12 mouse cellular contexts compared by ENCODE assay signal in the genomic region with DNA sequence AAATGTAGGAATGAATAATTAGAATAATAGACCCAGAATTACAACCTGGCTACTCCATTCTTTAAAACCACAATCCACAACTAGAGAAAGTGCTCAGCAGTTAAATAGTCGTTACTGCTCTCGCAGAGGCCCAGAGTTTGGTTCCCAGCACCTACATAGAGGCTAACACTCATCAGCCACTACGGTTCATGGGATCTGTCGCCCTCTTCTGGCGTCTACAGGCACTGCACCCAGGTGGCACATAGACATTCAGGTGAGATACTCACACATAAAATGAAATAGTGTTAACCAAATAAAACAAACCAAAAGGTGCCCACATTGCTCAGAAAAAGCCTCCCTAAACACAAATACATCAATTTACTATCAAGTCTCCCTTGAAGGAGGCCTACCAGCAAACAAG.
A peak's percentile ranks its signal among the peaks of the same experiment; 100 is the strongest.
DNase-seq lines count a peak whose midpoint lies in the region; ATAC-seq and TF ChIP-seq lines count a peak whose summit lies in the region.
"Had no signal": no experiment of that assay in that cellular context is flagged by ENCODE, and none has a peak within 500 bp of the region (broad histone marks: within the 10 kb centered on the region; RNA-seq: fewer than 3 reads in every experiment).

No protein-coding gene starts in this region.

- H3K4me2 ChIP-seq in liver, postnatal 0 days (ENCODE audit: low read depth, low read length) = no peak overlapping the region

- TF ChIP-seq POLR2A in lung, adult 2 months (IDR thresholded peaks at IDR 0.05; ENCODE audit: borderline replicate concordance, extremely low read depth, low read depth, low read length) = no peak
- no peak for TF ChIP-seq POLR2A in MEL (IDR thresholded peaks at IDR 0.05; ENCODE audit: control insufficient read depth in 1 of 2, insufficient read depth in 1 of 2, low read depth in 1 of 2, low read length in 2 of 2, poor library complexity in 1 of 2)

- 87% methylated on average over 5 of the region's 5 CpGs for WGBS in lung, adult 2 months
- WGBS in liver, postnatal 0 days (ENCODE audit: insufficient replicate concordance) = 77% methylated on average over 5 of the region's 5 CpGs

- TF ChIP-seq RAD21 in MEL (IDR thresholded peaks at IDR 0.05; ENCODE audit: low read depth, low read length) = peak; percentile 56

- H3K4me1 ChIP-seq in lung, adult 2 months (ENCODE audit: control insufficient read depth, insufficient read depth, low read length) = peaks cover 7% of the 10 kb centered on the region
- no peaks in the 10 kb centered on the region for H3K4me1 ChIP-seq in MEL (ENCODE audit: control insufficient read depth in 1 of 2, insufficient read depth in 2 of 2, low read length in 2 of 2)
- H3K4me1 ChIP-seq in liver, postnatal 0 days (ENCODE audit: insufficient read depth) = no peaks in the 10 kb centered on the region; the same call in 1 of the 2 replicates

- H3K27me3 ChIP-seq in MEL (ENCODE audit: control insufficient read depth in 1 of 2, insufficient read depth in 2 of 2, low read length in 2 of 2) = no peaks in the 10 kb centered on the region; a peak in 1 of 4 replicates
- no peaks in the 10 kb centered on the region for H3K27me3 ChIP-seq in liver, postnatal 0 days (ENCODE audit: insufficient read depth, low read length)

- no peak overlapping the region for H3K27ac ChIP-seq in MEL (ENCODE audit: control insufficient read depth, low read depth, low read length)
- H3K27ac ChIP-seq in liver, postnatal 0 days (ENCODE audit: low read depth) = no peak overlapping the region

- no peak for ATAC-seq in CD4-positive, CD25-positive, alpha-beta regulatory T cell, adult 4 months
- no peak for ATAC-seq in liver, postnatal 0 days
- ATAC-seq: forebrain, embryonic 14.5 days had no signal

- no peak overlapping the region for H3K4me3 ChIP-seq in lung, adult 2 months (replicated peaks; ENCODE audit: extremely low read depth, low read depth, low read length)
- H3K4me3 ChIP-seq in MEL (ENCODE audit: control insufficient read depth in 1 of 2, insufficient read depth in 1 of 2, low read depth in 2 of 2, low read length in 2 of 2) = no peak overlapping the region
- H3K4me3 ChIP-seq in liver, postnatal 0 days (ENCODE audit: low read depth, low read length) = no peak overlapping the region

- no peak overlapping the region for H3K9ac ChIP-seq in MEL (ENCODE audit: control insufficient read depth, low read depth, low read length, poor library complexity, severe bottlenecking)
- no peak overlapping the region for H3K9ac ChIP-seq in liver, postnatal 0 days (replicated peaks)

- H3K79me2 ChIP-seq in MEL (ENCODE audit: control insufficient read depth, insufficient read depth, low read length, poor library complexity) = no peaks in the 10 kb centered on the region

- H3K9me3 ChIP-seq in MEL (replicated peaks; ENCODE audit: insufficient read depth, low read length) = no peaks in the 10 kb centered on the region
- peaks cover 9% of the 10 kb centered on the region for H3K9me3 ChIP-seq in liver, postnatal 0 days (ENCODE audit: low read length)

- TF ChIP-seq EP300 in MEL (IDR thresholded peaks at IDR 0.05; ENCODE audit: low read depth in 1 of 2, low read length in 2 of 2) = no peak
- no peak for TF ChIP-seq EP300 in liver, postnatal 0 days (IDR thresholded peaks at IDR 0.05; ENCODE audit: low read depth)

- H3K36me3 ChIP-seq in MEL (ENCODE audit: control insufficient read depth in 1 of 2, insufficient read depth in 2 of 2, low read length in 2 of 2) = no peaks in the 10 kb centered on the region
- no peaks in the 10 kb centered on the region for H3K36me3 ChIP-seq in liver, postnatal 0 days (replicated peaks; ENCODE audit: insufficient read depth, low read length)

- peak; percentile 59 for TF ChIP-seq CTCF in lung, adult 2 months (IDR thresholded peaks at IDR 0.05; ENCODE audit: insufficient read depth, low read length)
- TF ChIP-seq CTCF in MEL (IDR thresholded peaks at IDR 0.05 in 2 of 3, conservative IDR thresholded peaks at IDR 0.05 in 1 of 3; ENCODE audit: control insufficient read depth in 1 of 3, insufficient read depth in 1 of 3, low read depth in 2 of 3, low read length in 3 of 3, poor library complexity in 1 of 3, severe bottlenecking in 1 of 3) = peak; percentile 52 to 58 (median 52)
- peak; percentile 69 for TF ChIP-seq CTCF in liver, postnatal 0 days (IDR thresholded peaks at IDR 0.05; ENCODE audit: low read depth)

- peak; percentile 7 for DNase-seq in CD4-positive, CD25-positive, alpha-beta regulatory T cell, adult 2 months (ENCODE audit: low read depth, low spot score)
- no peak for DNase-seq in lung, adult 2 months
- DNase-seq in lung, postnatal 14 days = no peak
- DNase-seq in MEL (ENCODE audit: low read depth, low spot score) = peak; percentile 6
- DNase-seq in liver, postnatal 0 days = peak; percentile 23
- DNase-seq in layer of hippocampus, adult 11-12 months (ENCODE audit: low spot score) = no peak
- no peak for DNase-seq in natural killer cell, adult 2 months (ENCODE audit: low spot score in 2 of 2)
- DNase-seq: cerebellum, adult 8-10 months; heart, postnatal 4 days; lung, postnatal 4 days had no signal

TF ChIP-seq in MEL, 35 proteins besides CTCF, POLR2A, EP300 and RAD21:
- peak; percentile 41 for TF ChIP-seq ZC3H11A (IDR thresholded peaks at IDR 0.05; ENCODE audit: low read depth, low read length)
- TF ChIP-seq SMC3 (IDR thresholded peaks at IDR 0.05; ENCODE audit: low read depth, low read length) = peak; percentile 55
- no peak for TF ChIP-seq GATA1 (IDR thresholded peaks at IDR 0.05; ENCODE audit: low read depth, low read length)

Comparison
In these comparisons a context has a peak if more than half of its experiments do, and no peak if none do; other contexts are left out.
1. DNase-seq: peak in CD4-positive, CD25-positive, alpha-beta regulatory T cell, adult 2 months (single experiment), MEL (single experiment) and liver, postnatal 0 days (single experiment); none in lung, adult 2 months (single experiment), lung, postnatal 14 days (single experiment), layer of hippocampus, adult 11-12 months (single experiment) and natural killer cell, adult 2 months (0 of 2).
2. Peak in every context shown above with its lines, with median percentiles within 50 percentile points of each other: CTCF ChIP-seq.